Mouse (Mus musculus) brain, embryonic 14.5 days (tissue): Measurements from ENCODE around the gene Coasy.

Source experiments
- CTCF ChIP-seq: fragments of 200-500 bp; IDR thresholded peaks from 2 replicates; pipeline ENCODE4 v1.5.1; 2012; ENCODE audit warnings: inconsistent platforms, mild to moderate bottlenecking, moderate library complexity, borderline replicate concordance; ENCODE audit not compliant: insufficient read depth, insufficient read length; ENCODE audit errors: extremely low read depth
- POLR2A ChIP-seq: fragments of 200-500 bp; IDR thresholded peaks from 2 replicates; pipeline ENCODE4 v1.6.1; 2012; ENCODE audit warnings: mild to moderate bottlenecking, inconsistent platforms, borderline replicate concordance; ENCODE audit not compliant: poor library complexity, insufficient read depth, insufficient read length, severe bottlenecking; ENCODE audit errors: extremely low read depth

GRCm38 (mm10) chr11:101033856-101034500, 48.4 kb upstream of the Coasy start:
- TF ChIP-seq CTCF (no peak), POLR2A (no peak)
